Mouse (Mus musculus) myocyte (in vitro differentiated cells): ENCODE measurements around the gene Tm9sf3. TPM values are rescaled to one million over a fixed set of nuclear protein-coding genes. Genes with fewer than 3 reads are reported as not detected.
"Not testable (repeated sequence)": the region's sequence is repeated elsewhere in the genome, so short reads cannot be mapped to it uniquely, and the experiment has no call there.

Experiments used
- H3K27me3 ChIP-seq: one replicate; pipeline ENCODE4 v1.6.1; 2011; ENCODE audit not compliant: control insufficient read depth, insufficient read depth, insufficient read length
- H3K36me3 ChIP-seq: one replicate; pipeline ENCODE4 v1.6.1; 2011; ENCODE audit not compliant: control insufficient read depth, insufficient read depth
- H3K4me2 ChIP-seq: one replicate; pipeline ENCODE4 v1.6.1; 2011; ENCODE audit warnings: low read depth, control low read depth
- H3K4me3 ChIP-seq: one replicate; pipeline ENCODE4 v1.5.1; 2011; ENCODE audit warnings: mild to moderate bottlenecking, control low read depth, moderate library complexity
- H3K79me2 ChIP-seq: one replicate; pipeline ENCODE4 v1.6.1; 2011; ENCODE audit not compliant: control insufficient read depth, insufficient read depth
- H3ac ChIP-seq: one replicate; pipeline ENCODE4 v1.6.1; 2011; ENCODE audit not compliant: control insufficient read depth, insufficient read length
- CEBPB ChIP-seq: IDR thresholded peaks from 2 replicates; pipeline ENCODE4 v1.6.1; 2011; ENCODE audit warnings: mild to moderate bottlenecking, moderate library complexity; ENCODE audit not compliant: poor library complexity, insufficient read depth, severe bottlenecking
- E2F4 ChIP-seq: IDR thresholded peaks from one replicate; pipeline ENCODE4 v1.6.1; 2011; ENCODE audit warnings: mild to moderate bottlenecking, control low read depth, moderate library complexity; ENCODE audit not compliant: insufficient read depth
- MAX ChIP-seq: IDR thresholded peaks from one replicate; pipeline ENCODE4 v1.6.1; 2011; ENCODE audit warnings: low read depth, mild to moderate bottlenecking, control low read depth
- MYOD1 ChIP-seq, 3 experiments: IDR thresholded peaks; one replicate each; pipeline ENCODE4 v1.6.1; 2011; ENCODE audit warnings: control low read depth in 2 of 3, low read depth in 2 of 3, mild to moderate bottlenecking in 2 of 3, moderate library complexity in 1 of 3; ENCODE audit not compliant: insufficient read length in 2 of 3, control insufficient read depth in 1 of 3
- MYOG ChIP-seq, 3 experiments: IDR thresholded peaks; one replicate each; pipeline ENCODE4 v1.6.1; 2011; ENCODE audit warnings: control low read depth in 2 of 3, low read depth in 2 of 3, mild to moderate bottlenecking in 2 of 3; ENCODE audit not compliant: insufficient read length in 2 of 3, control insufficient read depth in 1 of 3, insufficient read depth in 1 of 3
- POLR2A ChIP-seq: IDR thresholded peaks from one replicate; pipeline ENCODE4 v1.6.1; 2011; ENCODE audit warnings: low read depth, mild to moderate bottlenecking, control low read depth, moderate library complexity; ENCODE audit not compliant: insufficient read length
- POLR2AphosphoS2 ChIP-seq: IDR thresholded peaks from one replicate; pipeline ENCODE4 v1.6.1; 2011; ENCODE audit warnings: low read depth, control low read depth; ENCODE audit not compliant: insufficient read length
- REST ChIP-seq: IDR thresholded peaks from one replicate; pipeline ENCODE4 v1.6.1; 2011; ENCODE audit warnings: mild to moderate bottlenecking, control low read depth, moderate library complexity; ENCODE audit not compliant: insufficient read depth, insufficient read length
- SRF ChIP-seq: IDR thresholded peaks from one replicate; pipeline ENCODE4 v1.6.1; 2011; ENCODE audit warnings: low read depth; ENCODE audit not compliant: control insufficient read depth, insufficient read length
- TCF12 ChIP-seq: IDR thresholded peaks from one replicate; pipeline ENCODE4 v1.6.1; 2011; ENCODE audit warnings: mild to moderate bottlenecking, control low read depth; ENCODE audit not compliant: poor library complexity, insufficient read depth, severe bottlenecking
- TCF3 ChIP-seq: IDR thresholded peaks from one replicate; pipeline ENCODE4 v1.6.1; 2011; ENCODE audit warnings: low read depth, control low read depth; ENCODE audit not compliant: insufficient read length
- USF1 ChIP-seq: IDR thresholded peaks from one replicate; pipeline ENCODE4 v1.6.1; 2011; ENCODE audit warnings: low read depth, mild to moderate bottlenecking, control low read depth, moderate library complexity
- polyA plus RNA-seq: library from polyadenylated mRNA; unstranded; fragments of >200 nt; fragmentation: generic; extraction: Trizol; gene quantifications from one replicate; pipeline ENCODE4 v1.2.1, GENCODE M21; 2012; ENCODE audit warnings: missing spikeins

The Tm9sf3 gene
- 45.5 TPM for polyA plus RNA-seq

GRCm38 (mm10) chr19:41263630-41264295 is at the start of gene Tm9sf3:
Gene Tm9sf3 (minus strand): TSS chr19:41263997.
- Histone ChIP-seq H3K4me3 (peak within 1 kb of the TSS; percentile 76), H3K79me2 (peaks cover 47% of the 10 kb centered on the region), H3K36me3 (no peaks in the 10 kb centered on the region), H3ac (peak within 1 kb of the TSS; percentile 81), H3K27me3 (no peaks in the 10 kb centered on the region), H3K4me2 (peak within 1 kb of the TSS; percentile 94)
- TF ChIP-seq E2F4 (peak; percentile 28), TCF12 (no peak), REST (no peak), MYOG (IDR thresholded peaks at IDR 0.05; ENCODE audit: control insufficient read depth in 1 of 3, insufficient read depth in 1 of 3, insufficient read length in 2 of 3, low read depth in 2 of 3) (peak in 2 of 3 experiments; percentile 6 to 39), POLR2A (peak; percentile 99), POLR2AphosphoS2 (peak; percentile 91)

GRCm38 (mm10) chr19:41312587-41312986 is 48.8 kb upstream of the Tm9sf3 start:
- H3K4me3 ChIP-seq, H3ac ChIP-seq, H3K4me2 ChIP-seq, H3K79me2 ChIP-seq, H3K36me3 ChIP-seq: not testable (repeated sequence)
- peaks cover 52% of the 10 kb centered on the region for H3K27me3 ChIP-seq

GRCm38 (mm10) chr19:41312027-41312426 is 48.2 kb upstream of the Tm9sf3 start:
- H3K4me2 ChIP-seq: no peak overlapping the region
- H3K27me3 ChIP-seq: peaks cover 52% of the 10 kb centered on the region
- no peak overlapping the region for H3K4me3 ChIP-seq
- no peak overlapping the region for H3ac ChIP-seq
- TF ChIP-seq POLR2AphosphoS2: no peak
- no peak for TF ChIP-seq REST
- no peak for TF ChIP-seq MYOD1 (IDR thresholded peaks at IDR 0.05; ENCODE audit: control insufficient read depth in 1 of 3, insufficient read length in 2 of 3, low read depth in 2 of 3)
- no peak for TF ChIP-seq MAX
- no peak for TF ChIP-seq POLR2A
- no peak for TF ChIP-seq TCF12
- no peaks in the 10 kb centered on the region for H3K36me3 ChIP-seq
- no peaks in the 10 kb centered on the region for H3K79me2 ChIP-seq

GRCm38 (mm10) chr19:41310971-41311703 is 47.3 kb upstream of the Tm9sf3 start:
- H3K4me3 ChIP-seq: no peak overlapping the region
- H3ac ChIP-seq: no peak overlapping the region
- TF ChIP-seq MAX (no peak), SRF (no peak), TCF12 (no peak), CEBPB (no peak), POLR2A (no peak), E2F4 (no peak), REST (no peak), MYOG (IDR thresholded peaks at IDR 0.05; ENCODE audit: control insufficient read depth in 1 of 3, insufficient read depth in 1 of 3, insufficient read length in 2 of 3, low read depth in 2 of 3) (no peak), POLR2AphosphoS2 (no peak), USF1 (no peak), TCF3 (no peak), MYOD1 (IDR thresholded peaks at IDR 0.05; ENCODE audit: control insufficient read depth in 1 of 3, insufficient read length in 2 of 3, low read depth in 2 of 3) (no peak)
- H3K79me2 ChIP-seq: no peaks in the 10 kb centered on the region
- H3K4me2 ChIP-seq: peak overlapping the region; percentile 42
- no peaks in the 10 kb centered on the region for H3K36me3 ChIP-seq
- peaks cover 53% of the 10 kb centered on the region for H3K27me3 ChIP-seq

GRCm38 (mm10) chr19:41303933-41304332 is 40.1 kb upstream of the Tm9sf3 start:
- peaks cover 64% of the 10 kb centered on the region for H3K27me3 ChIP-seq
- H3K79me2 ChIP-seq: no peaks in the 10 kb centered on the region

More at GRCm38 (mm10) chr19:41303933-41304332, 40.1 kb upstream of the Tm9sf3 start:
- Histone ChIP-seq H3ac (no peak overlapping the region), H3K36me3 (no peaks in the 10 kb centered on the region), H3K4me2 (no peak overlapping the region), H3K4me3 (no peak overlapping the region)
- TF ChIP-seq USF1: no peak
- TF ChIP-seq POLR2AphosphoS2: no peak
- TF ChIP-seq MYOD1 (IDR thresholded peaks at IDR 0.05; ENCODE audit: control insufficient read depth in 1 of 3, insufficient read length in 2 of 3, low read depth in 2 of 3): no peak
- TF ChIP-seq TCF3: no peak
- TF ChIP-seq REST: no peak
- no peak for TF ChIP-seq MAX
- TF ChIP-seq MYOG (IDR thresholded peaks at IDR 0.05; ENCODE audit: control insufficient read depth in 1 of 3, insufficient read depth in 1 of 3, insufficient read length in 2 of 3, low read depth in 2 of 3): no peak
